Mouse (Mus musculus): ENCODE results near the gene Phtf2.
"Not testable (repeated sequence)": the region's sequence is repeated elsewhere in the genome, so short reads cannot be mapped to it uniquely, and the experiment has no call there.

The Phtf2 gene

DNA sequence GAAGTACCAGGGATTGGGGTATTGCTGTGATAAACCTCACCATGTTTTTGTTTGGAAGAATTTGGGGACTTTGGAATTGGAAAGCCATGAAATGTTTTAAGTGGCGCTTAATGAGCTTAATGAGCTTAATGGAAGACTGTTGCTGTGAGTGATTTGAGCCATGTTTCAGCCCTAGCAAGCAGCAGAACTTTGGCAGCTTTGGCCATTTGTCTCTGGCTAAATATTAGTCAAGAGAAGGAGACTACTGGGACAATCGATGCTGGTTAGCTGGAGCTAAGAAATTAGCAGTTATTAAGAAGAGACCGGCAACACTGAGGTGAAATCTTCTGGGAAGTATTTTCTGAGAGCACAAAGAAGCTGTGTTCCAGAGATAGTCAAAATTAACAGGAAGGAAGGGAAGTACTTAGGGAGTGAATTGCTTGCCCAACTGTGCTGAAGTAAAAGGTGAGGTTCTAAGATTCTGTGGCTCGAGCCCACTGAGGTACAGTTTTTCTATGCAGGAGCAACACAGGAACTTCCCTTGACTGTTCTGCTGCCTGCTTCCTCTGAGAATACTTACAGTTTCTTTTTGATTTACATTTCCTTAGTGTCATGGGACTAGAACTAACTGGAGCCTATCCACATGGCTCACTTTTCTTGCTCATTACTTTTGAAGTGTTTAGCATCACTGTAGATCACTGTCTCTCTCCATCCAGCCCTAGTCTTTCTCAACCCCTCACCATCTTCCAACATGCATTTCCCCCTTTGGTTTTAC is 17.5 kb downstream of the Phtf2 start:
- DNase-seq (ENCODE audit: inconsistent ontology term) = peak; percentile 24

DNA sequence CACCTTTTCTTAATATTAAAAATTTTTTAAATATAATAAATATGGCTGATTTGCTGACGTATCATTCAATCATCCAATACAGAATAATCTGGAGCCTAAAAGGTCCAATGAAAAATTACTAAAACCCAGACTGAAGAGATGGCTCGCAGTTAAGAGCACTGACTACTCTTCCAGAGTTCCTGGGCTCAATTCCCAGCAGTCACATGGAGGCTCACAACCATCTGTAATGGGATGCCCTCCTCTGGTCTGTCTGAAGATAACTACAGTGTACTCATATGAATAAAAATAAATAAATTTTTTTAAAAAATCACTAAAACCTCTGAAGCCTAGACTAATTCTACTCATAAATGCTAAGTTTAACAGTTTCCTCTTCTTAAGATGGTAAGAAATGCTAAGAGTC is 20.0 kb downstream of the Phtf2 start:
- no peak for DNase-seq (ENCODE audit: inconsistent ontology term)

DNA sequence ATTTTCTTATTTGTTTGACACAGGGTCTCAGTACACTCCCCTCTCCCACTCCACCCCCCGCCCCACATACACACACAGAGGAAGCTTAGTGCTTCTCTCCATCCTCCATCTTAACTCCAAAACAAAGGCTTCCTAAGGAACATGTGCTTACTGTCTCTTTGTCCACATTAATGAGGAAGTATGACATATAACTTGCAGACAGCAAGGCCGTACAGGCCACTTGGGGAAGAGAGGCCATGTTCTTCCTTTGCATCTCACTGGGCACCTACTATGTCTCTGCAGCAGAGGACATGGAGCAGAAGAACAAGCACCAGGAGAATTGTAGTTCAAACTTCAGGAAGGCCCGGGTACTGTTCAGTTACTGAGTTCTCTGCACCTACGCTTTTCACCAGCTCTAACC is 21.4 kb downstream of the Phtf2 start:
- DNase-seq (ENCODE audit: inconsistent ontology term) = no peak

DNA sequence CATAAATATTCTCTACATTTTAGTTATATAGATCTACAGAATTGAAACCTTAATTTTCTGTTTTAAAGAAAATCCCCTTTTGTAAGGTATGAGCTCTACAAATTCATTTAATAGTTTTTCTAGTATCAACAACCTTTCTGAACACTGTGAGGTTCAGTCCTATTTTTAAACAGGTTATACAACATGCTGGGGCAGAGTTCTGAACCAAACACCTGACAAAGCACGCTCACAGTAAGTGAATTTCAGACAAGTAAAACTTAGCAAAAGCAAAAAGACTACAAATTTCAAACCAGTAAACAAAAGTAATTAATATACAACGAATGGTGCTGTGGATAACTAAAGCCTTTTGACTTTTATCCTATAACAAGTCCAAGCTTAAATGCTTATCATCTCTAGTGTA is 23.5 kb downstream of the Phtf2 start:
- no peak for DNase-seq (ENCODE audit: inconsistent ontology term)

GRCm38 (mm10) chr5:20855066-20855465 is 26.9 kb downstream of the Phtf2 start:
- no peak for DNase-seq (ENCODE audit: inconsistent ontology term)

DNA sequence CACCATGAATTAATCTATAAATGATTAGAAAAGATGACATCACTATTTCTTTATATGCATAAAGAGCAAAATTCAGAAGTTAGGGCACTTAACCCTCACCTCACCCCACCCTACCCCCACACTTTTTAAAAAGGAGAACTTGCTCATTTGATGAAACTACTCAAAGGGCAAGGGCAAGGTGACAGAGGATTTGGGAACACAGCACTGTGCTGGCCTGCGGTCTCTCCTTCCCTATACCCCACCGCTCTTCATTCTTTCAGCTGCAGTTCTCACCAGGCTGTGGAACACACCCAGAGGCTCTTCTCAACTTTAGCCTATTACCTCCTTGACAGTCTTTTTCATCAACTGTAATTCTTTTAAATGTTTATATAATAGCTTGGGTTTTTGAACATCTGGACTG is 34.9 kb downstream of the Phtf2 start:
- no peak for DNase-seq (ENCODE audit: inconsistent ontology term)

- no peak for DNase-seq (ENCODE audit: inconsistent ontology term)
Observed at GRCm38 (mm10) chr5:20843816-20844215, 38.1 kb downstream of the Phtf2 start.

DNA sequence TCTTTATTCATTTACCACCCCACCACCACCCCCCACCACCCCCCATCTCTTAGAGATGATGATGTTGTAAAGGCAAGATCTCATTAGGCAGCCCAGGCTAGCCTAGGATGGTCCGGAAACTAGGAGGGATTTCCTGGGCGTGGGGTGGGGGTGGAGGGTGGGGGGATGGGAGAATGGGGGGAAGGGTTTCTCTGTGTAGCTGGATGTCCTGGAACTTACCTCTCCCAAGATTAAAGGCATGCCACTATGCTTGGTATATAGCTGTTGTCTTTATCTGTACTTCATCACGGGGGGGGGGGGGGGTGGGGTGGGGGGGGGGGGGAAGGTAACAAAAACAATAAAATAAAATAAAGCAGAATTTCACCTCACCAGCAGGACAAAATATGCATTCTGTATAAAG is 38.5 kb downstream of the Phtf2 start:
- no peak for DNase-seq (ENCODE audit: inconsistent ontology term)

GRCm38 (mm10) chr5:20837082-20837481 is 44.8 kb downstream of the Phtf2 start:
- DNase-seq (ENCODE audit: inconsistent ontology term) = no peak

- DNase-seq (ENCODE audit: inconsistent ontology term) = no peak
Observed at GRCm38 (mm10) chr5:20834399-20834798, 47.5 kb downstream of the Phtf2 start.

DNA sequence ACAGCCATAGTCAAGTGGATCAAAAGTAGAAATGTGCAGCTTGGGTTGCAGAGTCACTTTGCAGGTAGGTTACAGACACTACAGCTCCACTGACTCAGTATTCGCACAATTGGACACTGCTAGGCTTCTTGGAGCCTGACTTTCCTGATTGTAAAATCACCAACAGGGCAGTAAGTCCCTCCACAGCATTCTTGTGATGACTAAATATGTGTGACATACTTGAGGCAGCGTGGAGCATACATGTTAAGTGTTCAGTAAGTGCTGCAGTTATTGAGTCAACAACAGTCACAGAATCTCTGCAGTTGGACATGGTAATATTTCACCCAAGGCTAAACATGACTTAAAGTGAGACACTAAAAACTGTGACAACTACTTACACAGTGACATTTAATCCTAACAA is 50.5 kb downstream of the Phtf2 start:
- no peak for DNase-seq (ENCODE audit: inconsistent ontology term)

GRCm38 (mm10) chr5:20830717-20831116 is 51.2 kb downstream of the Phtf2 start:
- DNase-seq (ENCODE audit: inconsistent ontology term) = no peak

DNA sequence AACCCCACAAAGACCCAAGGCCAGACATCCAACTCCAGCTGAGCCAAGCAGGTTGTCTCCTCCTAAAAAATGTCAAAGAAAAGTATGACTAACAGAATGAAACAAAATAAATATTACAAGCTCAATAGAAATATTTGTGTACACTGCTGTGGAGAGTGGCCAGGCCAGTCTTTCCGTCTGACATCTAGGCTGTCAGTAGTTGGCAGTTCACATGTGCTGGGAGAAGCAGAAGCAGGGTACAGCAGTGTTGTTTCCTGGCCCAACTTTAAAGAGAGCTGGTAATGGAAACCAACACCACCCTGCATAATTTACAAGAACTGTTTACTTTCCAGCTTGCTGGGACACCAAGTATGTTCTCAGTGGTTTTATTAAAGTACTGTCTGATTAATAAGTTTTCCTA is 60.3 kb downstream of the Phtf2 start:
- DNase-seq (ENCODE audit: inconsistent ontology term) = no peak

DNA sequence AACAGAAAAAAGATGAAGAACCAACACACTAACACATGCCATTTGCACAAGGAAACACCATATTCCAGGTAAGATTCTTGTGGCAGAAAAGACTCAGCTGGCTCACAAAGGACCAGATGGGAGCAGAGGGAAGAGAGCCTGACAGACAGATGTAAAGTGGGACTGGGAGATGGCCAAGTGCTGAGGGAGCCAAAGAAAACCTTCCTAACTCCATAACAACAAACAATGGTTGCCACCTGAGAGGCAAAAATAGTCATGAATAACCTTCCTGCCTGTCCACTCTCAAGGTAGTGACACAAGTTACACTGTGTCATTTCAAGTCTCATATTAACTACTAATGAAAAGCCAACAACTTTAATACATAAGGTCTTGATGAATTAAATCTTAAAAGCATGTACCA is 60.8 kb downstream of the Phtf2 start:
- DNase-seq (ENCODE audit: inconsistent ontology term) = no peak

GRCm38 (mm10) chr5:20815094-20815493 is 66.8 kb downstream of the Phtf2 start:
- no peak for DNase-seq (ENCODE audit: inconsistent ontology term)

- DNase-seq (ENCODE audit: inconsistent ontology term) = no peak
Observed at GRCm38 (mm10) chr5:20810449-20810848, 71.5 kb downstream of the Phtf2 start.

GRCm38 (mm10) chr5:20795932-20796331 is 86.0 kb downstream of the Phtf2 start:
- no peak for DNase-seq (ENCODE audit: inconsistent ontology term)

DNA sequence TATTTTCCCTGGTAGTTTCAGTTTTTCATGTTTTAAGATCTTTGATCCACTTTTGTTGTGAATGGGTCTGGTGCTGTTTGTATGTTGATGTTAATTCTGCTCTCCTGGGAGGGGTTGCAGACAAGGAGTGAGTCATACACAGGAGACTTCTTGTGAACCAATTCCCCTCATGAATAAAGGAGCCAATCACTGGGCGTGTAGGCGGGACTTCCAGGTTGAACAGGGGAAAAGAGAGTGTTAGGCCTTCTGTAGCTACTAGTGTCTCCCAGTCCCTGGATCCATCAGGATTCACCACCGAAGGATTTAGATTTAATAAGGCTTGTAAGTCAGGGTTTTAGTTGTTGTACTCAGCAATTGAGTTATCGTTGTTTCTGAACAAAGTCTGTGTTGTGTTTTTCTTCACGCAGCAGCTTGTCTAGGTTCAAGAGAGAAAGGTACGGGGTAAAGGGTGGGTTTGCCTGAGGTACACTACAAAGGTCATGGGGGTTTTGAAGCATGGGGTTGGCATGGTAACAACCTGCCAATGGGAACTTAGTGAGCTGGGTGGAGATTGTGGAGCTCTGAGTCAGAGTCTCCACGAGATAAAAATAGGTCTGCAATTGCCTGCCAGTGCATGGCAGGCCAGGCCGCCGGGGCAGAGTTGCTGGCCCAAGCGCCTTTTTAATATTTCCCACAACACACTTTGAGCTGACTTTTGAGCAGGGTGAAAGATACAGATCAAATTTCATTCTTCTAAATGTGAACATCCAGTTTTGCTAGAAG is 90.0 kb downstream of the Phtf2 start:
- peak; percentile 12 for DNase-seq (ENCODE audit: inconsistent ontology term)

DNA sequence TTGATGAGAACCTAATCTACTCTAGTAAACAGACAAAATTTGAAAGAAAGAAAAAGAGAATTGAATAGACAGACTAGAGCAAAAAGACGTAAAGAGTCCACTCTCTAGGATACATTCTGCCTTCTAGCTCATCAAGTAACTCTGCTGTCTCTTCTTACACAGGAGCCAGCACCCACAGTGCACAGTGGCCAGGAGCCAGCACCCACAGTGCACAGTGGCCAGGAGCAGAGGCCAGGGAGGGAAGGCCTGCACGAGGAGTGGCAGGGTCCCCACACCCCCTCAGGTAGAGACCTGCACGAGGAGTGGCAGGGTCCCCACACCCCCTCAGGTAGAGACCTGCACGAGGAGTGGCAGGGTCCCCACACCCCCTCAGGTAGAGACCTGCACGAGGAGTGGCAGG is 95.5 kb downstream of the Phtf2 start:
- DNase-seq (ENCODE audit: inconsistent ontology term) = not testable (repeated sequence)

GRCm38 (mm10) chr5:20781116-20781515 is 100.8 kb downstream of the Phtf2 start:
- no peak for DNase-seq (ENCODE audit: inconsistent ontology term)

DNA sequence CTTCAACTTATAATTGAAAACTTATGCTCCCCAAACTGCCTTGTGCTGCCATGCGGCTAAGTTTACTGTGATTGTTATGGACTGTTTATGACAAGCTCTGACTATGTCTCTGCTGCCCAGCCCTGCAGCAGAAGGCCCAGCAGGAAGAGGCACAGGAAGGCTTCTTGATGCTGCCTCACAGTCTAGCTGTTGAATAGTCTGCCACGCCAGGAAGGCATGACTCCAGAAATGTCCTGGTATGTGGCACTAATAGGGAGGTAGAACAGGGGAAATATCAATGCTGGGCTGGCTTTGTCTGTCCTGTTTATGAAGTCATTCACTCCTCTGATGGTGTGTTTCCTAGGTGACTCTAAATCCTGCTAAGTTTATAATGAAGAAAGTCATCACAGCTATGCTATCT is 102.7 kb downstream of the Phtf2 start:
- no peak for DNase-seq (ENCODE audit: inconsistent ontology term)

DNA sequence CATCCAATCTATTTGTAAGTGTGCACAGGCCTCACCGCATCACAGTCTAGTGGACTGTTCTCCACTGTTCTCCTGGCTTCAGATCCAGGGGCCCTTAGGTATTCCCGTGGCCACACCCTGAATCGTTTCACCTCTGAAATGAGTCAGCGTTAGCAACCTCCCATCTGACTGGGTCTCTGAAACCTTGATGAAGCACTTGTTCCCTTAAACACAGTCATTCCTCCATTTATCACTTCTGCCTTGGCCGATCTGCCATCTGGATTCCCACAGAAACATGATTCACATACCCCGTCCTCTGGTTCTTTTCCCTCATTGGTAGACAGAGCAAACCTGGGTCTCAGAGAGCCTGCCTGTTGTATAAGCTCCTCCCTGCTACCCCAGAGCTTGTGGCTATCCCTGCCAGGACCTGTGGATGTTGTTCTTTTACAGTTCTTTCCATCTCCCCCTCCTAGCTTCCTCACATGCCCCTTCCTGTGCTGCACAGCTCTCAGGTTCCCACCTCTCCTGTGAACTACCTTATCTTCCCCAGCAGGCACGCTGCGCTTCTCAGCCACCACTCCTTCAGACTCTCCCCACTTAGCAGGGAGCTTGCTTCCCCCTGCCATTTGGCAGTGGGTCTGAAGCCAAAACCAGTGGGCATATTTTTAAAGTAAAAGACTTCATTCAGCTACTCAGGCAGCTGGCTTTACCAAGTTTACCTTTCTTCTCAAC is 103.5 kb downstream of the Phtf2 start:
- DNase-seq (ENCODE audit: inconsistent ontology term) = no peak

DNA sequence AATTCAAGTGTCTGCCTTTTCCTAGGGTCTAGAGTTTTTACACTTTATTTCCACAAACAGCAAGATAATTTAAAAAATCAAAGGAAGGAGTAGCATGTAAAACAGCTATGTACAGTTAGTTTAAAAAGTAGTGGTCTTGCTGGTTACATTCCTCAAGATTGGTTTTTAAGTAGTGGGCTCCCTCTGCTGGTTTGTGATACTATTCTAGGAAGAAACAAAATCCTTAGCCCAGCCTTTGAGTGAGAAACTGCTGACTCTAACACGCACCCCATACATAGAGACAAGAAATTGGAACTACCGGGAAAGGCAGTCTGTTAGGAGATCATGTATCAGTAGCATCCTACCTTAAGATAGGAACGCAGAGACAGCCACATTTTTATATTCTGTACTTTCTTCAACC is 108.6 kb downstream of the Phtf2 start:
- peak; percentile 25 for DNase-seq (ENCODE audit: inconsistent ontology term)

Data from Muller cell, postnatal 12 days (primary cell).